Mouse (Mus musculus): Measurements from ENCODE around the gene Pcyt1b. TPM values are rescaled to one million over a fixed set of nuclear protein-coding genes. Genes with fewer than 3 reads are reported as not detected.

The Pcyt1b gene
- total and polyA plus RNA-seq, 3 experiments = 0.13 to 1.7 (median 0.35) TPM

DNA sequence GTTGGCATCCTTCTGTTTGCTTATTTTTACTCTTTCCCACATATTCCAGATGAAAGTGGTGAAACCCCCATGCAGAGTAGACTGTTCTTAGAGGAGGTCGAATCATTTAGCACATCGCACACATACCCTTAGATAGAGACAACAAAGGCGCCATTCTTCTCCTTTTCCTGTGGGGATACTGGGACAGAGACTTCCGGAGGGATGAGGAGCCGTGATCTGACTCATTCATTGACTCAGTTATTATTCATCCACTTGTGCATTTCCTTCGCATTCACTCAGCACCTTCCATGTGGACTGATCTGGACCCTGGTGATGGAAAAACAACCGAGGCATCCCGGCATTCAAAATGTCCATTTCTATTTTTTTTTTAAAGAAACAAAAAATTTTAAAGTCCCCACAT, 76.2 kb downstream of the Pcyt1b start:
- dilution Hi-C loops (cut with MboI; ENCODE audit: extremely low pct_ligation_motif_present, extremely low pct_unique_long_range_greater_than_20kb, low sequenced_read_pairs) = no loop called here
- no peak for DNase-seq (ENCODE audit: extremely low read depth)
- TF ChIP-seq MXI1 (IDR thresholded peaks at IDR 0.05; ENCODE audit: low read depth, low read length) = no peak
- no peak for TF ChIP-seq TBP (conservative IDR thresholded peaks at IDR 0.05; ENCODE audit: low read depth, low read length)
- TF ChIP-seq CTCF (conservative IDR thresholded peaks at IDR 0.05 in 1 of 2, IDR thresholded peaks at IDR 0.05 in 1 of 2; ENCODE audit: low read depth in 2 of 2, low read length in 2 of 2) = no peak
- TF ChIP-seq NRF1 (IDR thresholded peaks at IDR 0.05; ENCODE audit: low read depth, low read length) = no peak
- no peak for TF ChIP-seq JUN (IDR thresholded peaks at IDR 0.05; ENCODE audit: insufficient read depth, low read depth, low read length)
- no peak for TF ChIP-seq UBTF (IDR thresholded peaks at IDR 0.05; ENCODE audit: low read depth, low read length)
- TF ChIP-seq ZKSCAN1 (IDR thresholded peaks at IDR 0.05; ENCODE audit: borderline replicate concordance, low read depth, low read length) = no peak
- no peak for TF ChIP-seq PAX5 (IDR thresholded peaks at IDR 0.05; ENCODE audit: low read length)
- TF ChIP-seq ZNF384 (IDR thresholded peaks at IDR 0.05; ENCODE audit: low read depth, low read length) = no peak
- TF ChIP-seq ETS1 (conservative IDR thresholded peaks at IDR 0.05; ENCODE audit: low read depth, low read length) = no peak
- TF ChIP-seq RAD21 (IDR thresholded peaks at IDR 0.05; ENCODE audit: low read depth, low read length) = no peak
- no peak for TF ChIP-seq MAZ (IDR thresholded peaks at IDR 0.05; ENCODE audit: low read depth, low read length)
- no peak for TF ChIP-seq USF1 (IDR thresholded peaks at IDR 0.05; ENCODE audit: low read depth, low read length)
- TF ChIP-seq ZMIZ1 (IDR thresholded peaks at IDR 0.05; ENCODE audit: low read depth, low read length) = no peak
- no peak for TF ChIP-seq MYC (IDR thresholded peaks at IDR 0.05; ENCODE audit: low read depth, low read length)
- TF ChIP-seq TCF12 (IDR thresholded peaks at IDR 0.05; ENCODE audit: low read depth, low read length) = no peak
- TF ChIP-seq SIN3A (IDR thresholded peaks at IDR 0.05; ENCODE audit: low read length) = no peak
- TF ChIP-seq ZC3H11A (IDR thresholded peaks at IDR 0.05; ENCODE audit: low read depth, low read length) = no peak
- no peak for TF ChIP-seq MAX (IDR thresholded peaks at IDR 0.05; ENCODE audit: low read length)

DNA sequence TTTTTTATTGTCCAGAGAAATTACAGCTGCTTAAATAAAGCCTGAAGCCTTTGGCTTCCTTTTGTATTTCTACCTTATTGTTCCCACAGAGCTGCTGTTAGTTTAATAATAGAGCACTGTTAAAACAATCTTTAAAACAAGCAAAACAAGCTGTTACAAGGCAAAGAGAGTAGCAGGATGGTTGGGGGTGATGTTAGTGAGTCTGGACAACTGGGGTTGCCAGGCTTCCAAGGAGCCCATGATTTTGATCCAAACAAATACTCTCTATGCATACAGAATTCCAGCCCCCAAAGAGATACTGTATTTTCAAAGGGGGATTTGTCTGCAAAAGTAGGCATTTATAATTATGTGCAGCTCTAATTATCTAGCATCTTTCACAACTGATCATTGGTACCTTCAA, 77.7 kb downstream of the Pcyt1b start:
- H3K9ac ChIP-seq (ENCODE audit: insufficient read depth, low read depth) = no peak overlapping the region
- no peak overlapping the region for H3K4me2 ChIP-seq (ENCODE audit: insufficient read depth, low read depth, poor library complexity, severe bottlenecking)
- no peaks in the 10 kb centered on the region for H3K36me3 ChIP-seq (replicated peaks in 1 of 2; ENCODE audit: control insufficient read depth in 1 of 2, insufficient read depth in 1 of 2, low read length in 1 of 2)
- H3K4me1 ChIP-seq (ENCODE audit: control insufficient read depth in 1 of 2, insufficient read depth in 2 of 2) = peaks cover 0 to 6% of the 10 kb centered on the region in 2 experiments; a peak in 1 of 4 replicates
- H3K9me3 ChIP-seq (replicated peaks; ENCODE audit: low read length) = no peaks in the 10 kb centered on the region
- dilution Hi-C loops (cut with MboI; ENCODE audit: extremely low pct_ligation_motif_present, extremely low pct_unique_long_range_greater_than_20kb, low sequenced_read_pairs) = no loop called here
- H3K27me3 ChIP-seq (replicated peaks) = no peaks in the 10 kb centered on the region
- TF ChIP-seq ZNF384 (IDR thresholded peaks at IDR 0.05; ENCODE audit: low read depth, low read length) (no peak), MAFK (IDR thresholded peaks at IDR 0.05; ENCODE audit: insufficient replicate concordance, low read length) (no peak), ZC3H11A (IDR thresholded peaks at IDR 0.05; ENCODE audit: low read depth, low read length) (no peak), EP300 (IDR thresholded peaks at IDR 0.05; ENCODE audit: low read length) (no peak), JUND (conservative IDR thresholded peaks at IDR 0.05; ENCODE audit: low read depth, low read length) (no peak), CHD1 (IDR thresholded peaks at IDR 0.05; ENCODE audit: low read depth, low read length) (no peak), UBTF (IDR thresholded peaks at IDR 0.05; ENCODE audit: low read depth, low read length) (no peak), ZMIZ1 (IDR thresholded peaks at IDR 0.05; ENCODE audit: low read depth, low read length) (no peak), RAD21 (IDR thresholded peaks at IDR 0.05; ENCODE audit: low read depth, low read length) (no peak), GABPA (IDR thresholded peaks at IDR 0.05; ENCODE audit: insufficient replicate concordance, low read depth, low read length) (no peak), MEF2A (IDR thresholded peaks at IDR 0.05; ENCODE audit: borderline replicate concordance, low read depth, low read length) (no peak), KAT2A (IDR thresholded peaks at IDR 0.05; ENCODE audit: insufficient replicate concordance, low read length) (no peak)
- DNase-seq (ENCODE audit: extremely low read depth) = no peak
- H3K79me2 ChIP-seq (replicated peaks; ENCODE audit: control insufficient read depth, extremely low read depth, insufficient read depth, poor library complexity, severe bottlenecking) = no peaks in the 10 kb centered on the region
- in situ Hi-C loops (cut with MboI; ENCODE audit: low pct_ligation_motif_present, low pct_unique_long_range_greater_than_20kb, low sequenced_read_pairs) = no loop called here
- no peak overlapping the region for H3K27ac ChIP-seq (ENCODE audit: insufficient read depth, low read depth)
- no peak overlapping the region for H3K4me3 ChIP-seq (replicated peaks in 1 of 3; ENCODE audit: low read depth in 2 of 3, low read length in 2 of 3, poor library complexity in 1 of 3)

More for the DNA sequence above, 76.2 kb downstream of the Pcyt1b start:
- no peak overlapping the region for H3K4me2 ChIP-seq (ENCODE audit: insufficient read depth, low read depth, poor library complexity, severe bottlenecking)
- no peak overlapping the region for H3K4me3 ChIP-seq (replicated peaks in 1 of 3; ENCODE audit: low read depth in 2 of 3, low read length in 2 of 3, poor library complexity in 1 of 3)
- H3K9ac ChIP-seq (ENCODE audit: insufficient read depth, low read depth) = no peak overlapping the region
- H3K9me3 ChIP-seq (replicated peaks; ENCODE audit: low read length) = no peaks in the 10 kb centered on the region
- no peaks in the 10 kb centered on the region for H3K79me2 ChIP-seq (replicated peaks; ENCODE audit: control insufficient read depth, extremely low read depth, insufficient read depth, poor library complexity, severe bottlenecking)
- no peaks in the 10 kb centered on the region for H3K4me1 ChIP-seq (ENCODE audit: control insufficient read depth in 1 of 2, insufficient read depth in 2 of 2)
- in situ Hi-C loops (cut with MboI; ENCODE audit: low pct_ligation_motif_present, low pct_unique_long_range_greater_than_20kb, low sequenced_read_pairs) = no loop called here
- no peak overlapping the region for H3K27ac ChIP-seq (ENCODE audit: insufficient read depth, low read depth)
- H3K36me3 ChIP-seq (replicated peaks in 1 of 2; ENCODE audit: control insufficient read depth in 1 of 2, insufficient read depth in 1 of 2, low read length in 1 of 2) = no peaks in the 10 kb centered on the region
- no peaks in the 10 kb centered on the region for H3K27me3 ChIP-seq (replicated peaks)
